Mouse (Mus musculus): ENCODE measurements at regions not wholly inside any gene's neighbourhood (a gene's known extent, or its start where the extent isn't known, plus 50 kb on each side); places are given as distances from the start of the nearest gene placed in this dataset.

- TF ChIP-seq GATA1 (IDR thresholded peaks at IDR 0.05; ENCODE audit: low read depth, low read length) (no peak), TCF12 (IDR thresholded peaks at IDR 0.05; ENCODE audit: low read depth, low read length) (peak; percentile 30; the same call in 1 of the 2 replicates), MXI1 (IDR thresholded peaks at IDR 0.05; ENCODE audit: low read depth, low read length) (0 out of 2 replicates have a peak, but pooled peaks have one; percentile 11)
Observed at GRCm38 (mm10) chr17:29437535-29438324, 52.8 kb upstream of the Pim1 start (continued).

- Histone ChIP-seq H3K9me3 (replicated peaks; ENCODE audit: insufficient read depth, low read length) (no peaks in the 10 kb centered on the region), H3K36me3 (ENCODE audit: control insufficient read depth in 1 of 2, insufficient read depth in 2 of 2, low read length in 2 of 2) (peaks cover 0 to 43% of the 10 kb centered on the region in 2 experiments; a peak in 2 of 4 replicates), H3K27me3 (ENCODE audit: control insufficient read depth in 1 of 2, insufficient read depth in 2 of 2, low read length in 2 of 2) (no peaks in the 10 kb centered on the region), H3K79me2 (ENCODE audit: control insufficient read depth, insufficient read depth, low read length, poor library complexity) (no peaks in the 10 kb centered on the region), H3K4me1 (ENCODE audit: control insufficient read depth in 1 of 2, insufficient read depth in 2 of 2, low read length in 2 of 2) (peaks cover 16 to 58% of the 10 kb centered on the region in 2 experiments), H3K27ac (ENCODE audit: control insufficient read depth, low read depth, low read length) (peak overlapping the region; percentile 81), H3K9ac (ENCODE audit: control insufficient read depth, low read depth, low read length, poor library complexity, severe bottlenecking) (peak overlapping the region; percentile 56), H3K4me3 (ENCODE audit: control insufficient read depth in 1 of 2, insufficient read depth in 1 of 2, low read depth in 2 of 2, low read length in 2 of 2) (peak overlapping the region; percentile 46 to 67)
- peak; percentile 95 for DNase-seq (ENCODE audit: low read depth, low spot score)
- TF ChIP-seq GATA1 (IDR thresholded peaks at IDR 0.05; ENCODE audit: low read depth, low read length) (peak; percentile 92), TBP (IDR thresholded peaks at IDR 0.05; ENCODE audit: low read depth, low read length) (no peak), GABPA (IDR thresholded peaks at IDR 0.05; ENCODE audit: low read depth, low read length) (no peak), ELF1 (IDR thresholded peaks at IDR 0.05; ENCODE audit: low read depth, low read length) (peak; percentile 32; the same call in 1 of the 2 replicates), POLR2AphosphoS2 (IDR thresholded peaks at IDR 0.05; ENCODE audit: low read length) (peak; percentile 52; the same call in 1 of the 2 replicates), TCF12 (IDR thresholded peaks at IDR 0.05; ENCODE audit: low read depth, low read length) (peak; percentile 99), MXI1 (IDR thresholded peaks at IDR 0.05; ENCODE audit: low read depth, low read length) (peak; percentile 54; the same call in 1 of the 2 replicates), KAT2A (conservative IDR thresholded peaks at IDR 0.05; ENCODE audit: low read depth, low read length) (no peak), ZC3H11A (IDR thresholded peaks at IDR 0.05; ENCODE audit: low read depth, low read length) (no peak), E2F4 (IDR thresholded peaks at IDR 0.05; ENCODE audit: borderline replicate concordance, low read depth, low read length) (no peak), CTCF (IDR thresholded peaks at IDR 0.05 in 2 of 3, conservative IDR thresholded peaks at IDR 0.05 in 1 of 3; ENCODE audit: control insufficient read depth in 1 of 3, insufficient read depth in 1 of 3, low read depth in 2 of 3, low read length in 3 of 3, poor library complexity in 1 of 3, severe bottlenecking in 1 of 3) (no peak), RCOR1 (IDR thresholded peaks at IDR 0.05; ENCODE audit: low read depth, low read length) (peak; percentile 79), TAL1 (IDR thresholded peaks at IDR 0.05; ENCODE audit: low read length) (peak; percentile 97), SIN3A (IDR thresholded peaks at IDR 0.05; ENCODE audit: low read length) (peak; percentile 89), ETS1 (IDR thresholded peaks at IDR 0.05; ENCODE audit: low read depth, low read length) (peak; percentile 98), BHLHE40 (IDR thresholded peaks at IDR 0.05; ENCODE audit: borderline replicate concordance, low read depth, low read length) (peak; percentile 70; the same call in 1 of the 2 replicates), RAD21 (IDR thresholded peaks at IDR 0.05; ENCODE audit: low read depth, low read length) (no peak), USF2 (IDR thresholded peaks at IDR 0.05; ENCODE audit: borderline replicate concordance in 1 of 2, insufficient read depth in 1 of 2, low read depth in 1 of 2, low read length in 2 of 2) (no peak), ZNF384 (IDR thresholded peaks at IDR 0.05; ENCODE audit: low read depth, low read length) (no peak; the same call in 1 of the 2 replicates), MAFK (IDR thresholded peaks at IDR 0.05; ENCODE audit: borderline replicate concordance, low read depth, low read length) (no peak), MAX (IDR thresholded peaks at IDR 0.05; ENCODE audit: low read length) (peak; percentile 58; the same call in 1 of the 2 replicates), POLR2AphosphoS5 (IDR thresholded peaks at IDR 0.05; ENCODE audit: borderline replicate concordance, low read depth, low read length) (no peak), USF1 (IDR thresholded peaks at IDR 0.05; ENCODE audit: low read depth, low read length) (no peak), HCFC1 (IDR thresholded peaks at IDR 0.05; ENCODE audit: low read depth, low read length) (no peak), MYB (IDR thresholded peaks at IDR 0.05; ENCODE audit: low read depth, low read length) (no peak), POLR2A (IDR thresholded peaks at IDR 0.05; ENCODE audit: control insufficient read depth in 1 of 2, insufficient read depth in 1 of 2, low read depth in 1 of 2, low read length in 2 of 2, poor library complexity in 1 of 2) (no peak), NELFE (IDR thresholded peaks at IDR 0.05; ENCODE audit: low read depth, low read length) (no peak), UBTF (IDR thresholded peaks at IDR 0.05; ENCODE audit: borderline replicate concordance, insufficient read depth, low read depth, low read length) (no peak), CHD1 (IDR thresholded peaks at IDR 0.05; ENCODE audit: low read depth, low read length) (no peak), SMC3 (IDR thresholded peaks at IDR 0.05; ENCODE audit: low read depth, low read length) (no peak), MAZ (IDR thresholded peaks at IDR 0.05; ENCODE audit: low read depth, low read length) (peak; percentile 97)
Observed at GRCm38 (mm10) chr17:29438347-29439235, 52.0 kb upstream of the Pim1 start.
